Mouse (Mus musculus) T-helper 2 cell (primary cell): ENCODE results near the gene Syce1.

Experiments
- in situ Hi-C: fragments of 300-600 bp; cut with MboI, MseI; formaldehyde crosslinking; loops from one replicate; pipeline ENCODE4 v1.15.1; 2025; ENCODE audit warnings: high pct_unique_total_duplicates

Syce1 gene

GRCm38 (mm10) chr7:140787406-140788052, at the start of gene Syce1:
TSS of gene Syce1 (minus strand) at chr7:140787852.
- in situ Hi-C loops = no loop called here

- in situ Hi-C loops = no loop called here
These were observed 48.8 kb upstream of the Syce1 start for GRCm38 (mm10) chr7:140836243-140837115.

DNA sequence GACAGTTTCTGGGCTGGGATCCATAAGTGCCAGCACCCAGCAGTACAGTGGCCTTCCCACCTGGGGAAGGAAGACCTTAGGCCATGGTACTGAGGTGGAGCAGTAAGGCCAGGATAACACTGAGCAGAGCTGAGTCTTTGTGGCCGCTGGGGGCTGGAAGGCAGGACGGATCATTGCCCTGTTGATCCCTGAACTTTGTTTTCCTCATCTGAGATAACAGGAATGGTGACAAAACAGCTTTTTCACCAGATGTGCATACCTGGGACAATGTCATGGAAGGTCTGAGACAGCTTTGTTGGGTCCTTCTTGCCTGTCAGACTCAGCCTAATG, 48.1 kb upstream of the Syce1 start:
- in situ Hi-C loops = no loop called here

- in situ Hi-C loops = no loop called here
These were observed 47.5 kb upstream of the Syce1 start, which contains the start of gene Urah for GRCm38 (mm10) chr7:140834968-140835757. TSS of gene Urah (plus strand) at chr7:140835018.

DNA sequence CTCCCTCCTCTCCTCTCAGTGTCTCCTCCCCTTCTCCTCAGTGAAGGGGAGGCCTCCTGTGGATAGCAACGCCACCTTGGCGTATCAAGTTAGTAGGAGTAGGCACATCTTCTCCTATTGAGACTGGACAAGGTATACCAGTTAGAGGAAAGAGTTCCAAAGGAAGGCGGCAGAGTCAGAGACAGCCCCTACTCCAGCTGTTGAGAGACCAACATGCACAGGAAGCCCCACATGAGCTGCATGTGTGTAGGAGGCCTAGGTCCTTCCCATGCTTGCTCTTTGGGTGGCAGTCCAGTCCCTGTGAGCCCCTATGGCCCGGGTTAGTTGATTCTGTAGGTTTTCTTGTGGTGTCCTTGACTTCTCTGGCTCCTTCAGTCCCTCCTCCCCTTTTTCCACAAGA, 45.7 kb upstream of the Syce1 start:
- in situ Hi-C loops = no loop called here

DNA sequence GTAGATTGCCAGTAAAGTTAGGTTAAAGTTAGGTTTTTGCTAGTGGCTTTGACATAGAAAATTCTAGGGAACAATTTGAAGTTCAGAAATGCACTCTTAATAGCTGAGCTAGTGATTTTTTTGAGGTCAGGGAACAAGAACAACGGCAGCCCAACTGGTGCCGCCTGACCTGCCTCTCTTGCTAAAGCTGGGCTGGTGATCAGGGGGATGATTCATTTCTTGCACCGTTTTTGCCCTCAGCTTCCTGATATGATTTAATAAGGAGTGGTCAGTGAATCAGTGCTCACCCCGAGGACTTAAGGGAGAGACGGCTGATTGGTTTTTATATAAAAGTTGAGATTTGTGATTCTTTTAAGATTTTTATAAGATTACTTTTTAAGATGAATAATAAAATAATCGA, 43.8 kb upstream of the Syce1 start:
- in situ Hi-C loops = no loop called here

DNA sequence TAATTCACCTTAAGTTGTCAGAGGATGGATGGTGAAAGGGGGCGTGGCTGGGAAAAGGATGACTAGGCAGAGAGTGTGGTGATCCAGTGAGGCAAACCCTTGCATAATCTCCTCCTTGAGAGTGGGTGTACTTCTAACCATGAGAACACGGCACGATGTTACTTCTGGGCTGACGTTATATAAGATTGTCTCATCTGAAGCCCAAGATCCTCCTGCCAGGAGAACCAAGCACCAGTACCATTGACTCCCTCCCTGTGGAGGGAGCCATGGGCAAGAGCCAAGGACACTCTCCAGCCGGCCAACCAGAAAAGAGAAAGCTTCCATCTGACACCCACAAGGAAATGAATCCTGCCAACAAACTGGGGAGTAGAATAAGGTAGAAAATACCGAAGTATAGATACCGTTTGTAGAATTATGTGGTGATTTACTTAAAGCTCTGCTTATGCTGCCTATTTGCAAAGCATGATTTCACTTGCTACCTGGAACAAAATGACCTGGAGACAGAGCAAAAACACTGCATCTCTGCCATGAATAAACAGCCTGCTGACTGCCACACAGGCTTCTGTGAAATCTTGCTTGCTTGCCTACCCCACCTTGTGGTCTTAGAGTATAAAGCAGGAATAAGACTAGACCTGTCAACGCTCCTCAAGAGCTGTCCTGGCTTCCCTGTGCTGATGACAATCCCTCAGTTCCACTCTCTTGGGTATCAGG, 40.7 kb upstream of the Syce1 start:
- in situ Hi-C loops = no loop called here

DNA sequence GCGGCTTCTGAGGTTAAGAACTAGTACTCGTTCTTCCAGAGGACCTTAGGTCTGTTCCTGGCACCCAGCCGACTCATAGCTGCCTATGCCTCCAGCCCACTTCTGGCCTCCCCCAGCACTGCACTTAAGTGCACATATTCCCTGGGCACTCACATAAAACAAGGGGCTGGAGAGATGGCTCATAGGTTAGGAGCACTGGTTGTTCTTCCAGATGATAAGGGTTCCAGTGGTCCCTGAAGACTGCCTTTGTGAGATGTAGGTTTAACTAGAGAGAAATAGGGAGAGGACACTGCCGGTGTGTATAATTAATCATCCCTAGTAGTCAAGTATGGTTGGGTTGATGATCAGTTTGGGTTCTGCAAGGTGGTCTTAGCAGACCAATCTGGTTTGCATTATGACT, 35.1 kb upstream of the Syce1 start:
- in situ Hi-C loops = no loop called here

- in situ Hi-C loops = no loop called here
These were observed 34.1 kb upstream of the Syce1 start, which contains the start of gene Zfp941 for GRCm38 (mm10) chr7:140821653-140822329. TSS of gene Zfp941 (minus strand) at chr7:140822178.

DNA sequence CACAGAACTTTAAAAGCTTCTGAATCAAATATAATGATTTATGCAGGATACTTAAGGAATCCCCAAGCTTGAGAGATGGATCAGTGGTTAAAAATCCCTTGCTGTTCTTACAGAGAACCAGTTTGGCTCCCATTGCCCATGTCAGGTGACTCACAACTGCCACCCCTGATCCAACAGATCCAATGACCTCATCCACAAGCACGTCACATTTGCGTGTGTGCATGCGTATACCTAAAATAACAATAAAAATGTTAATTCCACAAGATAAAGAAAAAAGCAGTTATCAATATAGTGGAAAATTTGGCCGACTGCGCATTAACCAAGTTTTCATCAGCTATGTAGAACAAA, 33.6 kb upstream of the Syce1 start:
- in situ Hi-C loops = no loop called here

GRCm38 (mm10) chr7:140820173-140820572, 32.5 kb upstream of the Syce1 start:
- in situ Hi-C loops = no loop called here

GRCm38 (mm10) chr7:140812850-140813249, 25.2 kb upstream of the Syce1 start:
- in situ Hi-C loops = no loop called here

- in situ Hi-C loops = no loop called here
These were observed 24.1 kb upstream of the Syce1 start for GRCm38 (mm10) chr7:140811714-140812113.

GRCm38 (mm10) chr7:140810496-140810895, 22.8 kb upstream of the Syce1 start:
- in situ Hi-C loops = no loop called here

DNA sequence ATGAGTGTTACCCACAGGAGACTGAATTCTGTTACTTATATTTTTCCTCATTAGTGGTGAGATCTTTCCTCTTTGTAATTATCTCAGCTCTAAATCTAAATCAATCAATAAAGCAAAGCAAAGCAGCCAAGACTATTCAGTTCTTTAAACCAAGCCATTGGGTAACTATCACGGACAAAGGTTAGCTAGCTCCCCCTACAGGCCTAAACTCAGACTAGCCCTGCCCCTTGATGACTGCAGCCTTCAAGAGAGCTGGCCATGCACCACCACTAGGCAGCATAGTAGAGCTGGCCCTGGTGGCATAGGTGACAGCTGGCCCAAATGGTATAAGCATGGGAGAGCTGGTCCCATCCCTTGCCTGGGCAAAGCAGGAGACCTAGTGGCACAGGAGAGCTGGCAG, 18.1 kb upstream of the Syce1 start:
- in situ Hi-C loops = loop anchor here (10.0 kb wide), 1 partner anchor 621 kb away; no protein-coding TSS in a partner anchor

DNA sequence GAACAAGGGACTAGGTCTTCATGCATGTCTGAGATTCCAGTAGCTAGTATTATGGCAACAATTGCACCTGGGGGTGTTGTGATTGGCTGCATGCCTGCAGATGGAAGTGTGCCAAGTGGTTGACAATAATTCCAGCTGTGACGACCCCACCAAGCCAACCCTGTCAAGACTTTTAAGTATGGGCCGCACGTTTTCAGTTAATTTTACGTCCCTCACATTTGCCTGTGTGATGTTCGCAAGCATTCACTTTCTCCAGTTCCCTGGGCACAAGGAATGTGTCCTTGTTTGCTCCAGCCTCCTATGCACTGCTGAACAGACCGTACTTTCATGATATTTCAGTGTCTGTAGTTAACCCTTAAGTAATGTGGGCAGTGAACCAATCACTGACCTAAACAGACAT, 15.0 kb upstream of the Syce1 start:
- in situ Hi-C loops = loop anchor here (10.0 kb wide), 1 partner anchor 618 kb away; no protein-coding TSS in a partner anchor

DNA sequence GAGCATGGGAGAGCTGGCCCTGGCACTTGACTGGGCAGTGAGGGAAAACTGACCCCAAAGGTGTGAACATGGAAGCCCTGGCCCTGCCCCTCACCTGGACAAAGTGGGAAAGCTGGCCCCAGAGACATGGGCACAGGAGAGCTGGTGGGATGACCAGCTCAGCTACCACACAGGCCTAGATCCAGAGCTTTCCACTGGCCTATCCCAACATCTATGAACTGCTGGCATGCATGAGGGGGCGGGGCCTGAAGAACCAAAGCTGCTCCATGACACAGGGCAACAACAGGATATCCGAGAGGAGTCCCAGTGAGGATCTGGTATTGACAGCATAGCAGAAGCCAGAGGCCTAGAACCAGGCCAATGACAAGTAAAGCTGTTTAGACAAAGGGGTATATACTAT, 10.6 kb upstream of the Syce1 start:
- in situ Hi-C loops = no loop called here

- in situ Hi-C loops = no loop called here
These were observed 10.0 kb upstream of the Syce1 start for GRCm38 (mm10) chr7:140797619-140798018.

DNA sequence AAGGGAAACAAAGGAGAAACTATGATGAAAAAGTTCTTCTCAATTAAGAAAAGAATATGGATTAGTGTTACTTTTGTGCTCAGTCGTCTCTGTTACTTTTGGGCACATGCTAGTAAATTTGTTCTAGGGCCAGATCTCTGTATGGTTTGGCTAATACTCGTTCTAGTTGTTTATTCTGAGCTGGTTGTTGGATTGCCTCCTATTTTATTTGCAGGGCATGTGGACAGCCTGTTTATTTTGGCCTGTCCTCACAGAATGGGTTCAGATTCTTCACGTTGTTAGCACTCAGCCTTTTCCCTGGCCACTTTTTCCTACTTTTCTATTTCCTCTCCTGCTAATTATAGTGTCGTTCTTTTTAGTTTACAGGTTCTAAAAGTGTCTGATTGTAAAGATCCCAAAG, 5.9 kb upstream of the Syce1 start:
- in situ Hi-C loops = no loop called here

- in situ Hi-C loops = no loop called here
These were observed 392 bp upstream of the Syce1 start for GRCm38 (mm10) chr7:140788053-140788435.

GRCm38 (mm10) chr7:140780548-140780947, 7.1 kb downstream of the Syce1 start:
- in situ Hi-C loops = no loop called here
